Mouse (Mus musculus) adrenal gland, adult 2 months (tissue): ENCODE results near the gene Zfp991. TPM values are rescaled to one million over a fixed set of nuclear protein-coding genes. Genes with fewer than 3 reads are reported as not detected.
A peak's percentile ranks its signal among the peaks of the same experiment; 100 is the strongest.
"Not testable (repeated sequence)": the region's sequence is repeated elsewhere in the genome, so short reads cannot be mapped to it uniquely, and the experiment has no call there.

ENCODE experiments used
- DNase-seq: peaks from one replicate; pipeline ENCODE4 v3.0.0; 2021
- polyA plus RNA-seq: library from polyadenylated mRNA; depleted of rRNA; stranded (reverse); fragments of >200 nt; gene quantifications from 2 replicates; pipeline ENCODE4 v1.2.3, GENCODE M21; 2012
- total RNA-seq, 2 experiments: library from RNA; stranded (reverse); gene quantifications; 2 replicates each; pipeline ENCODE4 v1.2.3; 2021

Zfp991 gene
- total and polyA plus RNA-seq, 3 experiments: 0.03 to 7.7 (median 5.4) TPM

GRCm38 (mm10) chr4:147181969-147182705, 50.3 kb downstream of the Zfp991 start:
- not testable (repeated sequence) for DNase-seq

GRCm38 (mm10) chr4:147186824-147187223, 55.0 kb downstream of the Zfp991 start:
- DNase-seq: not testable (repeated sequence)

- not testable (repeated sequence) for DNase-seq
Observed at GRCm38 (mm10) chr4:147187283-147187965, 55.6 kb downstream of the Zfp991 start.

GRCm38 (mm10) chr4:147195186-147195585, 63.3 kb downstream of the Zfp991 start:
- not testable (repeated sequence) for DNase-seq

- DNase-seq: not testable (repeated sequence)
Observed at GRCm38 (mm10) chr4:147197210-147197609, 65.4 kb downstream of the Zfp991 start.

GRCm38 (mm10) chr4:147199055-147199750, 67.4 kb downstream of the Zfp991 start:
- not testable (repeated sequence) for DNase-seq

- not testable (repeated sequence) for DNase-seq
Observed at GRCm38 (mm10) chr4:147201920-147202660, 70.3 kb downstream of the Zfp991 start.

GRCm38 (mm10) chr4:147212182-147212928, 80.5 kb downstream of the Zfp991 start:
- not testable (repeated sequence) for DNase-seq

GRCm38 (mm10) chr4:147214233-147214632, 82.4 kb downstream of the Zfp991 start:
- DNase-seq: not testable (repeated sequence)

GRCm38 (mm10) chr4:147217676-147218075, 85.8 kb downstream of the Zfp991 start:
- not testable (repeated sequence) for DNase-seq

GRCm38 (mm10) chr4:147219319-147220070, 87.7 kb downstream of the Zfp991 start:
- DNase-seq: peak; percentile 56

- DNase-seq: peak; percentile 48
Observed at GRCm38 (mm10) chr4:147220226-147220625, 88.4 kb downstream of the Zfp991 start.

GRCm38 (mm10) chr4:147222021-147222420, 90.2 kb downstream of the Zfp991 start:
- not testable (repeated sequence) for DNase-seq

- not testable (repeated sequence) for DNase-seq
Observed at GRCm38 (mm10) chr4:147223778-147224435, 92.1 kb downstream of the Zfp991 start.

GRCm38 (mm10) chr4:147225616-147226015, 93.8 kb downstream of the Zfp991 start:
- not testable (repeated sequence) for DNase-seq

- not testable (repeated sequence) for DNase-seq
Observed at GRCm38 (mm10) chr4:147230026-147230425, 98.2 kb downstream of the Zfp991 start.
